Mouse (Mus musculus) stomach, adult 2 months (tissue): Measurements from ENCODE around the gene Klrg2. TPM values are rescaled to one million over a fixed set of nuclear protein-coding genes. Genes with fewer than 3 reads are reported as not detected.

Experiments
- polyA plus RNA-seq: library from polyadenylated mRNA; depleted of rRNA; stranded (reverse); fragments of >200 nt; gene quantifications from 2 replicates; pipeline ENCODE4 v1.2.3, GENCODE M21; 2012; rRNA removed

Gene Klrg2
- polyA plus RNA-seq: 9.2 and 18.5 TPM in 2 replicates

DNA sequence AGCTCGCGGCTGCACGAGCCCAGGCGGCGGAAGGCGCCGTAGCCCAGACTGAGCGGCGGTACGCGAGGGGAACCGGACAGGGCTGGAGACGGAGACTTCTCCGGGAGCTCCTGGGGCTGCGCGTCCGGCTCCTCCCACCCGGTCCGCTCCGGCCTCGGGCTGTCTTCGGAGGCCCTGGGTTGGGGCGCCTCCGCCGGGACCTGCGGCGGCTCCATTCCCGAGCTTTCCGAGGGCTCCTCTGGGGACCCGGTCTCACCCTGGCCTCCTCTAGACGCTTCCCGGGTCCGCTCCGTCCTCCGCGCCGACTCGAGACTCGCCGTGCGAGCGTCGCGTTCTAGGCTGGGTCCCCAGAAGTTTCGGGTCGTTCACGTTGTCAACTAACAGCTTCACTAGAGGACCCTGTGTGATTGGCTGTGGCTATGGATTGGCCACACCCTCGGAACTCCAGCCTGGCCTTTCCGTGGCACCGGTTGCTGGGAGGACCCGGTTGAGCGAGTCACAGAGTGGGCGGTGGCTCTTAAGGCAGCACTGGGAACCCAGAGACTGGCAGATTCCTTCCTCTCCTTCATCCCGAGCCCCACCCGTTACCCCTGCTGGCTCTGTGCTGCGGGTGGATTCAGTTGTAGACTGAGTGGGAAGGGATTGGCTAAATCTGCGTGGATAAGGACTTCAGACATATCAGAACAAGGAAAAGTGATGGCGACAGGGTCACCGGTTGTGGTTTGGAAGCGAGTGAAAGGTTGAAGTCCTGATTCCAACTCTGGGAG, at the start of gene Klrg2:
Gene Klrg2, minus strand, starts transcription at position 391 of the 767 bp plus-strand sequence.

DNA sequence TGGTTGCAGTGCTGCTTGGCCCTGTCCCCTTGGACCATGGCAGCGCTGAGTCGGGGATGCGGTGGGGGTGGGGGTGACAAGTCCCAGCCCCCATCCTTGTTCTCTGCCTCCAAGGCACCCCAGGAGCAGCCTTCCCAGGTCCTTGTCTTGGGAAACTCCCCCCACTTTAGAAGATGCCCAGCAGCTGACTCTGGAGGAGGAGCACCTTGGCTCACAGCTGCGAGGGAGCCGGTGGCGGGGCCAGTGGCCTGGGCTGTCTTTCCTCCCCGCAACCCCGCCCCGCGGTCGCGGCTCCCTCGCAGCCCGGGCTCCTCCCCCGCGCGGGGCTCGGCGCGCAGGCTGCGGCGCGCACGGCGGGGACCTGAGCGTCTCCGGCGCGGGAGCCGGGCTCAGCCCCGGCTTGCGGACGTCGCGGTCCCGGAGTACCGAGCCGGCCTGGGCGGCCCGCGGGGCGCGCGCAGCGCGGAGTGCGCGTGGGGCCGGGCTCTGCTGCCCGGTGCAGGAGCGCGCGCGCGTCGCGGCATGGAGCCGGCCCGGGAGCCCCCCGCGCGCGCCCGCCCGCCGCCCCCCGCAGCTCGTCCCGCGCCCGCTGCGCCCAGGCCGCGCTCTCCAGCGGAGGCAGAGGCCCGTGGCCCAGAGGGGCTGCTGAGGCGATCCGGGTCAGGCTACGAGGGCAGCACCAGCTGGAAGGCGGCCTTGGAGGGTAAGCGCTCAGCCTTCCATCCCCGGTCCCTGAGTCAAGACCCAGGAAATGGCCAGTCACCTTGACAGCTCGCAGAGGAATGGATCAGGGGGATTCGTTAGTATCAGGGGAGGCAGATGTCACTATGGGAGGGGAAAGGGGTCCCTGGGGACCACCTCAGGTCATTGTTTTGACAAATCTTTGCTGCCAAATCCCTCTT, 25.9 kb upstream of the Klrg2 start, which contains the start of gene Clec2l:
Gene Clec2l, plus strand, starts transcription at position 356 of the 902 bp plus-strand sequence.

Other genes with a start within 250 kb of the Klrg2 start
- gene Ubn2, start 203.3 kb downstream of the Klrg2 start, polyA plus RNA-seq: 0.60 and 1.5 TPM in 2 replicates
- gene Fmc1, start 103.7 kb downstream of the Klrg2 start, polyA plus RNA-seq: 211 and 417 TPM in 2 replicates
- gene Luc7l2, start 85.9 kb downstream of the Klrg2 start, polyA plus RNA-seq: 7.0 and 7.2 TPM in 2 replicates
- 0.80 and 1.2 TPM in 2 replicates for gene Clec2l, start 25.8 kb upstream of the Klrg2 start, polyA plus RNA-seq
- gene Tbxas1, start 238.2 kb upstream of the Klrg2 start, polyA plus RNA-seq: 2.4 and 2.7 TPM in 2 replicates
- gene Hipk2, start 238.9 kb upstream of the Klrg2 start, polyA plus RNA-seq: 13.8 and 17.8 TPM in 2 replicates